Mouse (Mus musculus) hindbrain, embryonic 10.5 days (tissue): ENCODE measurements around the gene Dnaaf5. TPM values are rescaled to one million over a fixed set of nuclear protein-coding genes. Genes with fewer than 3 reads are reported as not detected.

Experiments used
- DNase-seq: peaks from one replicate; pipeline ENCODE4 v3.0.0-alpha.2; 2017; ENCODE audit warnings: low spot score
- H3K27ac ChIP-seq: fragments of 300-500 bp; sonication (generic); 2 replicates; pipeline ENCODE4 v1.5.1; 2016; ENCODE audit warnings: mild to moderate bottlenecking, moderate library complexity
- H3K27me3 ChIP-seq: fragments of 300-500 bp; sonication (generic); 2 replicates; pipeline ENCODE4 v1.6.1; 2016; ENCODE audit warnings: mild to moderate bottlenecking; ENCODE audit not compliant: poor library complexity, insufficient read depth, severe bottlenecking
- H3K36me3 ChIP-seq: fragments of 300-500 bp; sonication (generic); 2 replicates; pipeline ENCODE4 v1.6.1; 2016; ENCODE audit warnings: mild to moderate bottlenecking, moderate library complexity
- H3K4me1 ChIP-seq: fragments of 300-500 bp; sonication (generic); replicated peaks from 2 replicates; pipeline ENCODE4 v1.6.1; 2016; ENCODE audit warnings: mild to moderate bottlenecking
- H3K4me3 ChIP-seq: fragments of 300-500 bp; sonication (generic); 2 replicates; pipeline ENCODE4 v1.5.1; 2016; ENCODE audit warnings: mild to moderate bottlenecking, moderate library complexity
- H3K9me3 ChIP-seq: fragments of 300-500 bp; sonication (generic); 2 replicates; pipeline ENCODE4 v1.6.1; 2016; ENCODE audit warnings: mild to moderate bottlenecking, moderate library complexity
- WGBS: fragments of 180-500 bp; shearing (Covaris S2); methylation state at CpG from one replicate; pipeline ENCODE4 v1.1.7; 2016; 5-methylcytosine and 5-hydroxymethylcytosine counted together
- polyA plus RNA-seq: library from polyadenylated mRNA; unstranded; fragments of >200 nt; fragmentation: Nextera tagmentation; extraction: Ambion mirVana; gene quantifications from 2 replicates; pipeline ENCODE4 v1.2.1, GENCODE M21; 2016

Dnaaf5 gene
- polyA plus RNA-seq, 1 experiment from 2014 or later: 10.3 TPM

- peaks cover 21% of the 10 kb centered on the region for H3K4me1 ChIP-seq
- no peak overlapping the region for H3K4me3 ChIP-seq
- no peak for DNase-seq
- H3K27ac ChIP-seq: no peak overlapping the region
- WGBS: 93% methylated on average over 14 of the region's 14 CpGs
- peaks cover 10% of the 10 kb centered on the region for H3K36me3 ChIP-seq
- peaks cover 4% of the 10 kb centered on the region; the same call in 1 of the 2 replicates for H3K9me3 ChIP-seq
- H3K27me3 ChIP-seq: no peaks in the 10 kb centered on the region
These were observed 2.6 kb upstream of the Dnaaf5 start for GRCm38 (mm10) chr5:139147178-139148078.

- peaks cover 21% of the 10 kb centered on the region for H3K4me1 ChIP-seq
- H3K27ac ChIP-seq: peak overlapping the region; percentile 87
- 27% methylated on average over 11 of the region's 11 CpGs for WGBS
- peaks cover 4% of the 10 kb centered on the region; the same call in 1 of the 2 replicates for H3K9me3 ChIP-seq
- peak overlapping the region; percentile 91 for H3K4me3 ChIP-seq
- peaks cover 27% of the 10 kb centered on the region for H3K36me3 ChIP-seq
- H3K27me3 ChIP-seq: no peaks in the 10 kb centered on the region
- no peak for DNase-seq
These were observed 884 bp upstream of the Dnaaf5 start for GRCm38 (mm10) chr5:139149006-139149672.

- DNase-seq: no peak
- H3K4me3 ChIP-seq: peak overlapping the region; percentile 91
- H3K36me3 ChIP-seq: peaks cover 42% of the 10 kb centered on the region
- peaks cover 21% of the 10 kb centered on the region for H3K4me1 ChIP-seq
- H3K27ac ChIP-seq: peak overlapping the region; percentile 87
- under 1% methylated on average over 45 of the region's 45 CpGs for WGBS
- no peaks in the 10 kb centered on the region for H3K27me3 ChIP-seq
- no peaks in the 10 kb centered on the region for H3K9me3 ChIP-seq
These were observed 594 bp downstream of the Dnaaf5 start for GRCm38 (mm10) chr5:139150603-139151031.

GRCm38 (mm10) chr5:139160899-139161298 is 10.9 kb downstream of the Dnaaf5 start:
- H3K27me3 ChIP-seq: no peaks in the 10 kb centered on the region
- H3K4me3 ChIP-seq: no peak overlapping the region
- H3K4me1 ChIP-seq: peaks cover 6% of the 10 kb centered on the region; the same call in 1 of the 2 replicates
- H3K9me3 ChIP-seq: no peaks in the 10 kb centered on the region
- WGBS: 89% methylated on average over 8 of the region's 8 CpGs
- H3K36me3 ChIP-seq: peaks cover 85% of the 10 kb centered on the region
- no peak for DNase-seq
- H3K27ac ChIP-seq: no peak overlapping the region

GRCm38 (mm10) chr5:139161632-139162031 is 11.6 kb downstream of the Dnaaf5 start:
- WGBS: 92% methylated on average over 10 of the region's 10 CpGs
- H3K4me3 ChIP-seq: no peak overlapping the region
- H3K27ac ChIP-seq: no peak overlapping the region
- no peaks in the 10 kb centered on the region for H3K9me3 ChIP-seq
- H3K4me1 ChIP-seq: peaks cover 6% of the 10 kb centered on the region; the same call in 1 of the 2 replicates
- H3K27me3 ChIP-seq: no peaks in the 10 kb centered on the region
- peaks cover 85% of the 10 kb centered on the region for H3K36me3 ChIP-seq
- DNase-seq: no peak

GRCm38 (mm10) chr5:139166781-139167361 is 16.8 kb downstream of the Dnaaf5 start:
- Histone ChIP-seq H3K36me3 (peaks cover 97% of the 10 kb centered on the region), H3K4me1 (0 out of 2 replicates have a peak, but pooled peaks cover 6% of the 10 kb centered on the region), H3K4me3 (no peak overlapping the region), H3K9me3 (no peaks in the 10 kb centered on the region), H3K27ac (no peak overlapping the region), H3K27me3 (no peaks in the 10 kb centered on the region)
- DNase-seq: no peak
- WGBS: 87% methylated on average over 6 of the region's 6 CpGs

- H3K4me3 ChIP-seq: no peak overlapping the region
- peaks cover 97% of the 10 kb centered on the region for H3K36me3 ChIP-seq
- H3K9me3 ChIP-seq: no peaks in the 10 kb centered on the region
- H3K27me3 ChIP-seq: no peaks in the 10 kb centered on the region
- WGBS: 92% methylated on average over 1 of the region's 1 CpGs
- 0 out of 2 replicates have a peak, but pooled peaks cover 6% of the 10 kb centered on the region for H3K4me1 ChIP-seq
- no peak for DNase-seq
- no peak overlapping the region for H3K27ac ChIP-seq
These were observed 17.5 kb downstream of the Dnaaf5 start for GRCm38 (mm10) chr5:139167548-139167947.

- Histone ChIP-seq H3K4me1 (no peaks in the 10 kb centered on the region), H3K36me3 (peaks cover 94% of the 10 kb centered on the region), H3K9me3 (no peaks in the 10 kb centered on the region), H3K27me3 (no peaks in the 10 kb centered on the region), H3K27ac (no peak overlapping the region), H3K4me3 (no peak overlapping the region)
- 94% methylated on average over 4 of the region's 4 CpGs for WGBS
- no peak for DNase-seq
These were observed 21.9 kb downstream of the Dnaaf5 start for GRCm38 (mm10) chr5:139171929-139172328.

- no peaks in the 10 kb centered on the region for H3K27me3 ChIP-seq
- peaks cover 93% of the 10 kb centered on the region for H3K36me3 ChIP-seq
- H3K4me3 ChIP-seq: no peak overlapping the region
- H3K27ac ChIP-seq: 0 out of 2 replicates have a peak overlapping the region, but pooled peaks have one; percentile 6
- no peaks in the 10 kb centered on the region for H3K4me1 ChIP-seq
- WGBS: 89% methylated on average over 10 of the region's 10 CpGs
- DNase-seq: no peak
- no peaks in the 10 kb centered on the region for H3K9me3 ChIP-seq
These were observed 24.1 kb downstream of the Dnaaf5 start for GRCm38 (mm10) chr5:139174141-139174540.

- H3K36me3 ChIP-seq: peaks cover 95% of the 10 kb centered on the region
- no peaks in the 10 kb centered on the region for H3K27me3 ChIP-seq
- H3K4me3 ChIP-seq: no peak overlapping the region
- no peak for DNase-seq
- H3K4me1 ChIP-seq: no peaks in the 10 kb centered on the region
- no peak overlapping the region for H3K27ac ChIP-seq
- H3K9me3 ChIP-seq: no peaks in the 10 kb centered on the region
- 83% methylated on average over 10 of the region's 10 CpGs for WGBS
These were observed 24.8 kb downstream of the Dnaaf5 start for GRCm38 (mm10) chr5:139174556-139175547.

- H3K4me1 ChIP-seq: no peaks in the 10 kb centered on the region
- H3K27ac ChIP-seq: no peak overlapping the region
- peak; percentile 69 for DNase-seq
- no peak overlapping the region for H3K4me3 ChIP-seq
- no peaks in the 10 kb centered on the region for H3K9me3 ChIP-seq
- WGBS: 35% methylated on average over 11 of the region's 11 CpGs
- H3K27me3 ChIP-seq: no peaks in the 10 kb centered on the region
- peaks cover 99% of the 10 kb centered on the region for H3K36me3 ChIP-seq
These were observed 29.0 kb downstream of the Dnaaf5 start for GRCm38 (mm10) chr5:139178895-139179631.
